Mouse (Mus musculus) bone marrow, adult 2 months (tissue): ENCODE measurements around the gene Txndc2. TPM values are rescaled to one million over a fixed set of nuclear protein-coding genes. Genes with fewer than 3 reads are reported as not detected.

Source experiments
- H3K27ac ChIP-seq: fragments of 200-500 bp; 2 replicates; pipeline ENCODE4 v1.5.1; 2012; ENCODE audit warnings: low read depth, mild to moderate bottlenecking, control low read depth, inconsistent platforms, low read length; ENCODE audit not compliant: control insufficient read depth, poor library complexity, insufficient read depth
- H3K4me1 ChIP-seq: fragments of 200-500 bp; 2 replicates; pipeline ENCODE4 v1.6.1; 2011; ENCODE audit warnings: low read length; ENCODE audit not compliant: control insufficient read depth, insufficient read depth
- H3K4me3 ChIP-seq: fragments of 200-500 bp; replicated peaks from 2 replicates; pipeline ENCODE3; 2011; ENCODE audit warnings: mild to moderate bottlenecking, low read depth, low read length, control low read depth; ENCODE audit not compliant: control insufficient read depth
- CTCF ChIP-seq: fragments of 200-500 bp; IDR thresholded peaks from 2 replicates; pipeline ENCODE4 v1.5.1; 2011; ENCODE audit warnings: low read length, control low read depth; ENCODE audit not compliant: control insufficient read depth, insufficient read depth
- POLR2A ChIP-seq: fragments of 200-500 bp; IDR thresholded peaks from 2 replicates; pipeline ENCODE4 v1.6.1; 2011; ENCODE audit warnings: low read depth, mild to moderate bottlenecking, control low read depth, low read length, borderline replicate concordance; ENCODE audit not compliant: control insufficient read depth
- WGBS: fragments of 180-500 bp; shearing (Covaris S2); methylation state at CpG from one replicate; pipeline ENCODE4 v1.1.7; 2018; 5-methylcytosine and 5-hydroxymethylcytosine counted together
- polyA plus RNA-seq: library from polyadenylated mRNA; stranded (reverse); fragments of >200 nt; gene quantifications from 2 replicates; pipeline ENCODE4 v1.2.4, GENCODE M21; 2011; ENCODE audit warnings: low replicate concordance; ENCODE audit not compliant: missing spikeins, insufficient read depth, insufficient read length

Txndc2 gene
- polyA plus RNA-seq, 1 experiment = not detected

- no peak for TF ChIP-seq CTCF
- TF ChIP-seq POLR2A = no peak
- Histone ChIP-seq H3K4me1 (peaks cover 2% of the 10 kb centered on the region), H3K4me3 (no peak overlapping the region), H3K27ac (peak overlapping the region; percentile 41)
- WGBS = 62% methylated on average over 14 of the region's 14 CpGs
Measured at GRCm38 (mm10) chr17:65663329-65664078, 21.5 kb upstream of the Txndc2 start.

- Histone ChIP-seq H3K27ac (peak overlapping the region; percentile 59; the same call in 1 of the 2 replicates), H3K4me1 (peaks cover 2% of the 10 kb centered on the region), H3K4me3 (no peak overlapping the region)
- WGBS = 85% methylated on average over 3 of the region's 3 CpGs
- TF ChIP-seq POLR2A (no peak), CTCF (no peak)
Measured at GRCm38 (mm10) chr17:65662662-65663061, 20.7 kb upstream of the Txndc2 start.

DNA sequence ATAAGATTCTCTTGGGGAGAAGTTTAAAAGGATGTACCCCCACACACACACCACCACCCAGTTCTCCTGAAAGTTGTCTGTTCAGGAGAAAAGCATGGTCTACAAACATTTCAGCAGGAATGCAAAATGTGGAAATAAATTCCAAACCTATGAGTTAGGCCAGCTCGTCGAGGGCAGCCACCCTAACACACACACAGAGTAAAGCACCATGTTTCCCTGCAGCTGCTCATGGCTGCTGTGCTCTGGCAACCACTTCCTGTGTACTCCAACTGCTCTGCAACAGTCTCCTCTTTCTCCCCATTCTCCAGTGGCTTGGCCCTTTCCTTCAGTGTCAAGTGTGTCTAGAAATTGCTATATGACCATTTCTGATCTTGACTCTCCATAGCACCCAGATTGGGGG lies 16.4 kb upstream of the Txndc2 start:
- H3K27ac ChIP-seq = no peak overlapping the region
- WGBS = 13% methylated on average over 2 of the region's 2 CpGs
- H3K4me1 ChIP-seq = peaks cover 4% of the 10 kb centered on the region
- H3K4me3 ChIP-seq = no peak overlapping the region
- no peak for TF ChIP-seq POLR2A
- no peak for TF ChIP-seq CTCF

DNA sequence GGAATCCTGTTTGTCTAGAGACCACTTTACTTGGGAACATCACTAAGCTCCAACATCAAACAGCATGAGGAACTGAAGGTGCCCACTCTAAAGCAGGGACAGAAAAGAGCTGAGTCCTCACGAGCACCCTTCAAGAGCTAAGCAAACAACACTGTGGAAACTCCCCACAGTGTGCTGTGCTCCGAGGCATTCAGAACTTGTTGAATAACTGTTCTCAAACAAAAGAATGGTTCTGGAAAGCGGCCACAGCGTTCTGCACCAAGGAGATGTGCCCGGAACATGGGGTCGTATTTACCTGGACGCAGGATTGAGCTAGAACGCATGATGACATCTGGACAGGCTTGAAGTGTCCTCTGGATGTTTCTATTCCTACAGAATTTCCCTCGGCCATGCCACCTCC lies 16.0 kb upstream of the Txndc2 start:
- 91% methylated on average over 9 of the region's 9 CpGs for WGBS

GRCm38 (mm10) chr17:65656731-65657130 lies 14.8 kb upstream of the Txndc2 start:
- TF ChIP-seq CTCF = no peak
- TF ChIP-seq POLR2A = no peak
- H3K4me3 ChIP-seq = no peak overlapping the region
- H3K4me1 ChIP-seq = peaks cover 1% of the 10 kb centered on the region; the same call in 1 of the 2 replicates
- H3K27ac ChIP-seq = peak overlapping the region; percentile 34; the same call in 1 of the 2 replicates
- 70% methylated on average over 6 of the region's 6 CpGs for WGBS

More for the DNA sequence above, 16.0 kb upstream of the Txndc2 start:
- no peak overlapping the region for H3K4me3 ChIP-seq
- H3K4me1 ChIP-seq = peaks cover 4% of the 10 kb centered on the region
- no peak overlapping the region for H3K27ac ChIP-seq
- TF ChIP-seq CTCF (no peak), POLR2A (no peak)

DNA sequence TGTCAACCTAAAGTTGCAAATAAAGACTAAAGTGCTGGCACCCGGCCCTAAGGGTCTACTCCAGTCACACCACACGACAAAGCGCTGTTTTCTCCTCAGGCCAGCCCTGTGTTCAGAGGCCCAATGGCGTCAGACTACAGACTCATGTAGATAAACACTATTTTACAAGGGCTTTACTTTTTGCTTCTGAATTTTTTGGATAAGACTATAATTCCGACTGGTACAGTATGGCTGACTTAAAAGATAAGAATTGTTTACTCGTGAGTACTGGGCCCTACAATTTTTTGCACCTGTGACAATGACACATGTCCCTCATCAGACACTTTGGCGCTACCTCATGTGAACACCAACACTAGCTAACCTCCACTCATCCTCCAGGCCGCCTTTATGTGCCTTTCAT lies 14.1 kb upstream of the Txndc2 start:
- Histone ChIP-seq H3K4me1 (peaks cover 1% of the 10 kb centered on the region; the same call in 1 of the 2 replicates), H3K4me3 (no peak overlapping the region), H3K27ac (no peak overlapping the region)
- 68% methylated on average over 8 of the region's 8 CpGs for WGBS
- TF ChIP-seq CTCF = no peak
- TF ChIP-seq POLR2A = no peak

DNA sequence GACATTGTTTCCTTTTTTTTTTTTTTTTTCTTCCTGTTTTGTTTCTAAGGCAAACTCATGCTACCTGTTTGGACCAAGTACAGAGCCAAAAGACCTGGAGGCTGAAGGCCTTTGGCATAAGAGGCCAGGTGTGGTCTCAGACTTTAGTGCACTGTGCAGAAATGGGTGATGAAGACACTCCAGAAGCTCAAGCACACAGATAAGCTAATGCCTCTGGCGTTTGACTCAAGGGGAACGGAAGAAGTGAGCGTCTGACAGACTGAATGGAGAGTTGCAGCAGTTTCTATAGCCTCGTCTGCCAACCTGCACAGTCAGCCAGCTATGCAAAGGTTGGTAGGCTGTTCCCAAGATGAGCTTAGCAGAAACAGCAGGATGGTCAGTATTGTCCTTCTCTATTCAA lies 13.6 kb upstream of the Txndc2 start:
- H3K4me1 ChIP-seq = peaks cover 1% of the 10 kb centered on the region; the same call in 1 of the 2 replicates
- H3K4me3 ChIP-seq = no peak overlapping the region
- H3K27ac ChIP-seq = no peak overlapping the region
- 67% methylated on average over 4 of the region's 4 CpGs for WGBS
- no peak for TF ChIP-seq CTCF
- no peak for TF ChIP-seq POLR2A

- Histone ChIP-seq H3K4me1 (no peaks in the 10 kb centered on the region; the same call in 1 of the 2 replicates), H3K27ac (no peak overlapping the region), H3K4me3 (no peak overlapping the region)
- TF ChIP-seq POLR2A (no peak), CTCF (no peak)
- 55% methylated on average over 6 of the region's 6 CpGs for WGBS
Measured at GRCm38 (mm10) chr17:65650598-65650997, 8.6 kb upstream of the Txndc2 start.

DNA sequence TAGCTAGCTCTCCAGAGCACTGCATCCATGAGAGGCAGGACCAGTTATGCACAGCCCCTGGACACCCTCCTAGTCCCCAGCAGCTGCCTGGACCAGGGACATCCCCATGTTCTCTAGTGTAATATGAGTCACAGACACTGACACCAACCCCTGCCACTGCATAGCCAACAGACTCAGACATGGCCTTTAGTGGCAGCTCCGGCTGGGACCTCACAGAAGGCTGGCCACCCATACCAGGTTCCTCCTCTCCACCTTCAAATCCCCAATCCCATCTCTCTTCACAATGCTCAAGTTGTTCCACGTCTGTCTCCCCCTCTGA lies 7.2 kb upstream of the Txndc2 start:
- Histone ChIP-seq H3K4me3 (no peak overlapping the region), H3K27ac (no peak overlapping the region), H3K4me1 (no peaks in the 10 kb centered on the region; the same call in 1 of the 2 replicates)
- TF ChIP-seq CTCF (no peak), POLR2A (no peak)
- 77% methylated on average over 2 of the region's 2 CpGs for WGBS
